Mouse (Mus musculus): ENCODE measurements around the gene Gla.

DNA sequence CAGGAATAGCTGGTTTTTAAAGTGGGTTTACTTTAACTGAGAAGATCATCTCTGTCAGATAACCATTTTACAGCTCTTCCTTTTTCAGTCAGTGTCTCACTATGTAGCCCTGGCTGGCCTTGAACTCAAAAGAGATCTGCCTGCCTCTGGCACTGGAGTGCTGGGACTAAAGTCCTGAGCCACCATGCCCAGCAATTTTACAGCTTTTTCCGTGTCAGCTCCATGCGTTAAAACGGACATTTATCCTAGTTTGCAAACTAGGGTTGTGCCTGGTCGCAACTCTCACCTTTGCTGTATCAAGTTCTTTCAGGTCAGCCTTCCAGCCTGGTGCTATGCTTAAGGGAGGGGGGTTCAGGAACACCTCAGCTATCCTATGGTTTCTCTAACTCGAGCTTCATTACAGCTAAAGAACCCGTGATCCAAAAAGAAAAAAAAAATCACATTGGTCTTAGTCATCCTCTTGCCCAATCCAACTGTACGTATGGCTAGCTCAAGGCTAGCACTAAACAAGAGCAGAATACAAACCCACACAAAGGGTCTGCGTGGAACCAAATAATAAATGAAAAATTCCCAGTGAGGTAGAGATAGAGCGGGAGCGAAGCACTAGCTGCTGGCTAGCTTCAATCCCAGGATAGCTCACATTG, 881 bp downstream of the Gla start:
- TF ChIP-seq CTCF (conservative IDR thresholded peaks at IDR 0.05; ENCODE audit: low read length): no peak
- no peak for TF ChIP-seq POU5F1 (IDR thresholded peaks at IDR 0.05; ENCODE audit: borderline replicate concordance, low read length)
- TF ChIP-seq NANOG (IDR thresholded peaks at IDR 0.05; ENCODE audit: borderline replicate concordance, low read length): no peak

Data from E14TG2a.4 (cell line).